ENCODE assay signal across 8 mouse cellular contexts in the genomic region with DNA sequence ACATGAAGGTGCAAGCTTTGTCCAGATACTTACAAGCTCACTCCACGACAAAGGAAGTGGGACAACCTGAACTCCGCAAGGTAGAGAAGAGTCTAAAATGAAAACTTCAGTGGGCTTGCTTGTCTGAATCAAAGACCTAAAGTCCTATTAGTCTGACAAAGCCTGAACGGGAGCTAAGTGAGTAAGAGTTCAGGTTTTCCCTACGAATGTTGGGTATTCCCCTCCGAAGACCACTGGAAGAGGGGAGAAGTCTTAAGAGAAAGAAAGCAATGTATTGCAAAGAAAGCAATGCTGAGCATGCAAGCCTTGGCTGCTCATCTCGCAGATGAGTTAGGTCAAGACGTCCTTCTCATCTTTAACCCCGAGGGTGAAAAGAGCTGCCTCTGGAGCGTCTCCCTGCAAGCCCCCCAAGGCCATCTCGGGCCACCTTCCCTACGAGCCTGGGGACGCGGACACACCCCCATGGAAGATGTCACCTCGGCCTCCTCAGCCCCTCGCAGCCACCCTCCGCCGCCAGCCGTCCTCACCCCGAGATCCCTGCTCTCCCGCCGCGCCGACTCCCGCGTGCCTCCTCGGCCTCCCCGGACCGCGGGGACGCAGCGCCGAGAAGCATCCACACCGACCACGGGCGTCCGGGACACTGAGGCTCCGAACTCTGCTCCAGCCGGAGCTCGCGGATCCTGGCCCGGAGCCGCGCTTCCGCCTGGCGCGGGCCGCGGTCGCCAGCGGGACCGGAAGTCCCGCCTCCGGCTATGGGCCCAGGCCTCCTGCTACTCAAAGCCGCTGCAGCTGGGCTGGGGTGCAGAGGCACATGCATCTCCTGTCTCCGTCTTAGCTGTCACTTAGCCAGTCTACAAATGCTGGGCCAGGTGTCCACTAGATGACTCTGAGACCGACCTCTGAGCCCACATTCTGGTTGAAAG. TPM values are rescaled to one million over a fixed set of nuclear protein-coding genes. Genes with fewer than 3 reads are reported as not detected.
DNase-seq lines count a peak whose midpoint lies in the region.

A gene (minus strand): TSS at position 727 of the 923 bp plus-strand sequence.

- intact Hi-C loops in gastrocnemius, postnatal 14 days (cut with DNase I; ENCODE audit: low total_unique reads), result no loop called here
- intact Hi-C loops in left cerebral cortex, postnatal 25 days (cut with DNase I), result no loop called here

- peak; percentile 71 for DNase-seq in adipocyte (ENCODE audit: low spot score)
- DNase-seq in embryo, embryonic 10 days (ENCODE audit: low spot score), result peak; percentile 80
- peak; percentile 79 for DNase-seq in gastrocnemius, postnatal 14 days
- peak; percentile 89 for DNase-seq in induced T-regulatory cell, adult 2 months (ENCODE audit: low read depth)
- peak; percentile 53 to 65 for DNase-seq in left cerebral cortex, postnatal 25 days (ENCODE audit: low spot score in 2 of 2)
- DNase-seq in mesoderm, embryonic 11.5 days (ENCODE audit: low read depth, low spot score), result peak; percentile 88
- DNase-seq in right cerebral cortex, postnatal 25 days, result peak; percentile 68
- peak; percentile 73 to 76 for DNase-seq in urinary bladder, postnatal 4 days (ENCODE audit: low spot score in 2 of 2)

RNA-seq across cellular contexts. Expression of the gene that starts here (rescaled TPM):
- 1 to 10 TPM; 5.4 to 7.3 TPM for total RNA-seq in gastrocnemius, postnatal 14 days (2021)
- total RNA-seq in left cerebral cortex, postnatal 25 days (2021), result 1 to 10 TPM; 5.4 to 7.3 TPM

Comparison
In these comparisons a context has a peak if more than half of its experiments do, and no peak if none do; other contexts are left out.
1. Peak in every context shown above with its lines: DNase-seq.